Mouse (Mus musculus) heart, embryonic 11.5 days (tissue): ENCODE measurements around the gene Pam. TPM values are rescaled to one million over a fixed set of nuclear protein-coding genes. Genes with fewer than 3 reads are reported as not detected.

ENCODE experiments used
- ATAC-seq: fragments of 200-750 bp; cut with Nextera tagmentation; replicated peaks from 2 replicates; pipeline ENCODE4 v1.8.0; 2017; ENCODE audit warnings: moderate library complexity; ENCODE audit not compliant: insufficient number of reproducible peaks, low FRiP score, low TSS enrichment
- H3K27ac ChIP-seq: fragments of 300-500 bp; sonication (generic); 2 replicates; pipeline ENCODE4 v1.5.1; 2014; ENCODE audit warnings: mild to moderate bottlenecking, low read depth, low read length
- H3K27me3 ChIP-seq: fragments of 300-500 bp; sonication (generic); 2 replicates; pipeline ENCODE4 v1.6.1; 2014; ENCODE audit warnings: mild to moderate bottlenecking, low read length, mixed read lengths; ENCODE audit not compliant: control insufficient read depth, insufficient read depth
- H3K36me3 ChIP-seq: fragments of 300-500 bp; sonication (generic); 2 replicates; pipeline ENCODE4 v1.6.1; 2014; ENCODE audit warnings: mild to moderate bottlenecking, low read length, moderate library complexity, mixed read lengths; ENCODE audit not compliant: control insufficient read depth, insufficient read depth
- H3K4me1 ChIP-seq: fragments of 300-500 bp; sonication (generic); 2 replicates; pipeline ENCODE4 v1.6.1; 2014; ENCODE audit warnings: low read length; ENCODE audit not compliant: control insufficient read depth, insufficient read depth
- H3K4me2 ChIP-seq: fragments of 300-500 bp; sonication (generic); 2 replicates; pipeline ENCODE4 v1.6.1; 2014; ENCODE audit warnings: mild to moderate bottlenecking, moderate library complexity
- H3K4me3 ChIP-seq: fragments of 300-500 bp; sonication (generic); 2 replicates; pipeline ENCODE4 v1.5.1; 2014; ENCODE audit warnings: low read depth, low read length
- H3K9ac ChIP-seq: fragments of 300-500 bp; sonication (generic); 2 replicates; pipeline ENCODE4 v1.6.1; 2014; ENCODE audit warnings: mild to moderate bottlenecking, low read depth, low read length, moderate library complexity
- H3K9me3 ChIP-seq: fragments of 300-500 bp; sonication (generic); replicated peaks from 2 replicates; pipeline ENCODE4 v1.6.1; 2016; ENCODE audit warnings: low read length; ENCODE audit not compliant: control insufficient read depth
- WGBS: fragments of 180-500 bp; shearing (Covaris S2); extraction: QIAGEN DNeasy Blood & Tissue Kit; methylation state at CpG from one replicate; pipeline ENCODE4 v1.1.7; 2014; ENCODE audit not compliant: insufficient replicate concordance; 5-methylcytosine and 5-hydroxymethylcytosine counted together
- polyA plus RNA-seq: library from polyadenylated mRNA; unstranded; fragments of >200 nt; fragmentation: Nextera tagmentation; extraction: Ambion mirVana; gene quantifications from 2 replicates; pipeline ENCODE4 v1.2.1, GENCODE M21; 2014

Pam gene
- polyA plus RNA-seq, 1 experiment from 2014 or later: 317 TPM

DNA sequence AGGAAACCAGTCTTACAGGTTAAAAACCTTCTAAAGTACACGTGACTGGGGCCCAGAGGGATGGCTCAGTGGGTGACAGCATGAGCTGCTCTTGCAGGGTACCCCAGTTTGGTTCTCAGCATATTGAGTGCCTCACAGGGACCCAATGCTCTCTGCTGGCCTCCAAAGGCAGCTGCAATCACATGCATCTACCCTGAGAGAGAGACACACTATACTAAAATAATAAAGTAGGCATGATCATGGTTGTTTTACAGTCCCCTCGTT lies 178.5 kb downstream of the Pam start:
- no peak for ATAC-seq
- WGBS: 82% methylated on average over 2 of the region's 2 CpGs
- no peak overlapping the region for H3K4me3 ChIP-seq

DNA sequence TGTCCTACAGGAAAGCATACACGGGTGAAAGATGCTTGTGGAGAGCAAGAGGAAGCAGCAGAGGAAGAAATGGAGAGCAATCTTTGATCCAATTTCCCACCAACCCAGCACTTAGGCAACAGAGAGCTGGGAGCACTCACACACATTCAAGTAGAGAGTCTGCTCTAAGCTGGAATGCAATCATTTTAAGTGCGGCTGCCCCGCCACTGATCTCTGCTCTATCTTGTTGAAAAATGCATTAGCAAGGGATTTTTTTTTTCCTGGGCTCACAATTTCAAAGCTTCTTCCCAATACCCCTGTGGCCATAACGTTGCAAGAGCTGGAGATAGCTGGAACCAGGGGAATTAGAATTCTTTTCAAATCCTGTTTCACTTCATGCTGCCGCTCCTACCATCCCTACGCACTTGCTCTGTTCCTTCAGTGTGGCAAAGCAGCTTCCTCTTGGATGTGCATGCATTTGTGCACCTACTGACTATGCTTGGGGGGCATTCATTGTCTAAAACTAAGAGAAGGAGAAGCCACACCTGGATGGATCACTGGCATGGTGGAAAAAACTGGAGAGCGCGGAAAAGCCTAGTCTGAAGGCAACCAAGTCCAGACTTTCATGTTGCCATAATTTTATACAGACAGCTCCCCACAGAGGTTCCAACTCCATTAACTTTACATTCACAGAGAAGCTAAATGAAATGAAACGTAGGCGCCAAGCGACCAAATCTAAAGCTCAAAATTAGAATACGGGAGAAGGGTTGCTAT lies 179.1 kb downstream of the Pam start:
- no peak for ATAC-seq
- Histone ChIP-seq H3K4me1 (no peaks in the 10 kb centered on the region), H3K9ac (no peak overlapping the region), H3K36me3 (peaks cover 3% of the 10 kb centered on the region; the same call in 1 of the 2 replicates), H3K4me3 (no peak overlapping the region), H3K4me2 (no peak overlapping the region), H3K9me3 (no peaks in the 10 kb centered on the region), H3K27ac (no peak overlapping the region), H3K27me3 (no peaks in the 10 kb centered on the region)
- WGBS: 76% methylated on average over 12 of the region's 12 CpGs

More for the DNA sequence above, 178.5 kb downstream of the Pam start:
- no peaks in the 10 kb centered on the region; the same call in 1 of the 2 replicates for H3K4me1 ChIP-seq
- H3K27me3 ChIP-seq: no peaks in the 10 kb centered on the region
- peaks cover 3% of the 10 kb centered on the region; the same call in 1 of the 2 replicates for H3K36me3 ChIP-seq
- H3K27ac ChIP-seq: no peak overlapping the region
- no peak overlapping the region for H3K9ac ChIP-seq
- H3K4me2 ChIP-seq: no peak overlapping the region
- no peaks in the 10 kb centered on the region for H3K9me3 ChIP-seq

DNA sequence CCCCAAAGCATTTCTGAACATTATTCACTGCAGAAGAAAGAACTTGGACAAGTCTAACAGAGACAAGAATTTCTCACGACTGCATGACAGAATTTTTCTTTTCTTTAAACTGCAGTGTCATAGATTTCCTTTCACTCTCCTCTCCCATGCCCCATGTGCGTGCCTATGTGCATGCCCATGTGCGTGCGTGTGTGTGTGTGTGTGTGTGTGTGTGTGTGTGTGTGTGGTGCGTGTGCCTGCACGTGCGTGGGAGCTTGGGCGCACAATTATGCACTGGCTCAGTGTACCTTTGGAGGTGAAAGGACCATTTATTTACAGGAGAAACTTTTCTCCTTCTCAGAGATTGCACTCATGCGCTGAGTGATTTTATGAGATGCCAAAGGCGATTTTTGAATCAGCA lies 179.7 kb downstream of the Pam start:
- Histone ChIP-seq H3K4me3 (no peak overlapping the region), H3K27me3 (no peaks in the 10 kb centered on the region), H3K4me2 (no peak overlapping the region), H3K4me1 (no peaks in the 10 kb centered on the region), H3K36me3 (peaks cover 3% of the 10 kb centered on the region; the same call in 1 of the 2 replicates), H3K9me3 (no peaks in the 10 kb centered on the region), H3K27ac (no peak overlapping the region), H3K9ac (no peak overlapping the region)
- no peak for ATAC-seq
- WGBS: 88% methylated on average over 10 of the region's 10 CpGs

DNA sequence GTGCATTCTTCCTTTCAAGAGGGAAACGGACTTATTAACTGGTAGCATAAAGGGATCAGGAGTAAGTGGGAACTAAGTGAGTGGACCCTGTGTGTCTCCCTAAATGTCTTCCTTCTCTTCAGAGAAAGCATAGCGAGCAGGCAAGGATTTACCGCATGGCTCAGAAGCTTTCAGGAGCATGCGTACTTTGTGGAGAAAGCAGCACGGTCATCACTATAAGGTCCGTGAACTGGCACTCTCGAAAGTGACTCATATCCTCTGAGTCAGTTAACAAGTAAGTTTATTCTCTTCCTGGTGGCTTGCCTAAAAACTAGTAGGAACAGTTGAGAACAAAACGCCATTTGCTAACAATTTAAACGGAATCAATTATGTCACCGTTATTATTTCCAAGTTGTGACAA lies 184.6 kb downstream of the Pam start:
- H3K4me3 ChIP-seq: no peak overlapping the region
- H3K9me3 ChIP-seq: no peaks in the 10 kb centered on the region
- no peaks in the 10 kb centered on the region; the same call in 1 of the 2 replicates for H3K36me3 ChIP-seq
- H3K27ac ChIP-seq: no peak overlapping the region
- ATAC-seq: no peak
- H3K27me3 ChIP-seq: no peaks in the 10 kb centered on the region
- H3K4me1 ChIP-seq: no peaks in the 10 kb centered on the region
- no peak overlapping the region for H3K4me2 ChIP-seq
- 77% methylated on average over 10 of the region's 10 CpGs for WGBS
- H3K9ac ChIP-seq: no peak overlapping the region

DNA sequence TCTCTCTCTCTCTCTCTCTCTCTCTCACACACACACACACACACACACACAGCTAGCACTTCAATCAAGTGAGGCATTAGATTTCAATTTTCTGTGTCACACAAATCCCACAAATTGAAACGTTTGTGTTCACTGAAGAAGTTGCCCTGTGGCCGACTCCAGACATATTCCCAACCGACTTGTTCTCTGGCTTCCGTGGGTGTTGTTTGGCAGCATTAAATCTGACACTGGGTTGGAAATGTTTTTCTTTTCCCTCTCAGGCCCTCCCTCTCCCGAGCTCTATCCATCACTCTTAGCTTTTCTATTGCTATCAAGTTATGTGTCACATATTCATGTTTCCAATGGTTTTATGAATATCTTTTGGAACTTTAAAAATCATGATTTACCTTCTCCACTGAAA lies 185.9 kb downstream of the Pam start:
- Histone ChIP-seq H3K4me3 (no peak overlapping the region), H3K36me3 (no peaks in the 10 kb centered on the region; the same call in 1 of the 2 replicates), H3K4me1 (no peaks in the 10 kb centered on the region), H3K27ac (no peak overlapping the region), H3K4me2 (no peak overlapping the region), H3K9me3 (no peaks in the 10 kb centered on the region), H3K9ac (no peak overlapping the region), H3K27me3 (no peaks in the 10 kb centered on the region)
- WGBS: 62% methylated on average over 5 of the region's 5 CpGs
- no peak for ATAC-seq

DNA sequence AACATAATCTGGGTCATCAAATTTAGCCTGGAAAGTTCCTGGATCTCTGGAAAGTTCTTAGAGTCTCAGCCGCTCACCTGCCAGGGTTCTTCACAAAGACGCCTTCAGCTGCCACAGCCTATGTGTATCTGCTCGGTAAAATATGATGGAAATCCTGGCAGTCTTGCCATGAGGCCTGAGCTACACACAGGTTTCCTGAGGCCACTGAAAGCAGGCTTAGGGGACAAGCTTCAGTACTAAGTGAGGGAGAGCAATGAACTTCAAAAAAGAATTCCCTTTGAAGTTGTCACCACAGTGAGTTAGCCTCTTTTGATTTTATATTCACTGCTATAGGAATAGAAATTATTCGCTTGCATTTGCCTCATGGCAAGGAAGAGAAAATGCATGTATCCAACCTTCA lies 186.7 kb downstream of the Pam start:
- Histone ChIP-seq H3K27me3 (no peaks in the 10 kb centered on the region), H3K9ac (no peak overlapping the region), H3K36me3 (no peaks in the 10 kb centered on the region; the same call in 1 of the 2 replicates), H3K4me3 (no peak overlapping the region), H3K27ac (no peak overlapping the region), H3K4me2 (no peak overlapping the region), H3K9me3 (no peaks in the 10 kb centered on the region), H3K4me1 (no peaks in the 10 kb centered on the region)
- 85% methylated on average over 4 of the region's 4 CpGs for WGBS
- no peak for ATAC-seq

DNA sequence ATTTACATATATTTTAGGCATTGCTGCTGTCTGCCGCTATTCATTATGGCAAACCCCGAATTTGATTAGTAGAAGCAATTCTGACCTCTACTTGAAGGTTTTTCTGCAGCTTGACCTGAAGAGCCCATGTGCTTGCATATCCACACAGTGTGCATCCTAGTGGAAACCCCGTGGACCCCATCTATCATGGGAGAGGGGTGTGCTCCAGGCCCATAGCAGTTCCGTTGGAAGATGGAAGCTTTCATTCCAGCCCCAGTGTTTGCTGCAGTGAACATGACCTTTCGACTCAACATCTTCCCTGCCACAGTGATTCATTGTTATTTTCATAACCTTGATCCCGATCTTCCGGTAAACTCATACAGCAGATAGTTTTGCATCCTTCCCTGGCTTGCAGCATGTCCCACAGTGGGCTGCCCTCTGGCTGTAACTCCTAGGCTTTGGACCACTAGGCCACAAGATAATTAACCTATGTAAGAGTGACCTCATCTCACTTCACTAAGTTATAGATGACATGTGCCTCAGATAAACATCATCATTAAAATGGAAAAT lies 191.5 kb downstream of the Pam start:
- Histone ChIP-seq H3K4me1 (no peaks in the 10 kb centered on the region), H3K4me2 (no peak overlapping the region), H3K4me3 (no peak overlapping the region), H3K9me3 (no peaks in the 10 kb centered on the region), H3K27ac (no peak overlapping the region), H3K36me3 (no peaks in the 10 kb centered on the region), H3K9ac (no peak overlapping the region), H3K27me3 (no peaks in the 10 kb centered on the region)
- ATAC-seq: no peak
- 78% methylated on average over 7 of the region's 7 CpGs for WGBS

DNA sequence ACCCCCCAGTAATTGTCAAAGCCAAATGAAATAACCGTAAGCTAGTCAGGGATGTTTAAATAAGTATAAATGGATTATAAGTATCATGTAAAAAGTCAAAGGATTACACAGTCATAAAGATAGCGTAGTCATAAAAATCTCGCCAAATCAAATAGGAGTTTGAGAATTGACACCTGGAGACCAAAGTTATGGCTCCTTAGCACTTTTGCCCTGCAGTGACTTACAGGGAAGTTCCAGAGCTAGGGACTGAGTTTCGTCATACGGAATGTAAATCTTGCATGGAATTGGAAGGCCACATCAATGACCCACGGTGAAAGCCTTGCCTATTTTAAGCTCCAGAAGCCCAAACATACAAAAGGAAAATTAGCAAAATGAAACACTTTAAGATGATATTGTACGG lies 192.6 kb downstream of the Pam start:
- Histone ChIP-seq H3K9me3 (no peaks in the 10 kb centered on the region), H3K4me2 (no peak overlapping the region), H3K27ac (no peak overlapping the region), H3K4me3 (no peak overlapping the region), H3K4me1 (no peaks in the 10 kb centered on the region), H3K36me3 (no peaks in the 10 kb centered on the region), H3K9ac (no peak overlapping the region), H3K27me3 (no peaks in the 10 kb centered on the region)
- 86% methylated on average over 7 of the region's 7 CpGs for WGBS
- no peak for ATAC-seq

DNA sequence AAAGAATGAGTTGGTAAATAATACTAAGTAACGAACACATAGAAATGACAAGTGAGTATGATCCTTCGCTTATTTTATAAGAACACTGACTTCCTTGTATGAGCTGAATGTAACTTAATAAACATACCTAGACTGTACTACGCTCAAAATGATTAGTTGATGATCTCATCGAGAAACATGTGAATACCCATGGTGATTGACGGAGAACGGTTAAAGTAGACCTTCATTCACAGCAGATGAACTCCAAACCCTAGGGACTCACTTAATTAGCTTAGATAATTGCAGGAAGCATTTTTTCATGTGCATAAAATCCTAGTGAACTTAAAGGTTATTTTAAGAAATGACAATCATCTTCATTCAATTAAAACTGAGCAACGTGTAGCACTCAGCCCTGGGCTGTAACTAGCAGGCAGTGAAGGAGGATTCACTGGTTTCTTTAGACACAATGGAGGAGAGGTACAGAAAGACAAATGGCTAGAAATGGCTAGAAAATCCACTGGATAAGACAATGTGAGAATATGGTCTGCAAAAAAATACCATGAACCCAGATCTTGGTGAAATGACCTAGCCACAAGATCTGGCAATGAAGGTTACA lies 194.8 kb downstream of the Pam start:
- H3K36me3 ChIP-seq: no peaks in the 10 kb centered on the region
- H3K9me3 ChIP-seq: no peaks in the 10 kb centered on the region
- no peaks in the 10 kb centered on the region for H3K27me3 ChIP-seq
- WGBS: 79% methylated on average over 7 of the region's 7 CpGs
- H3K4me2 ChIP-seq: no peak overlapping the region
- H3K4me3 ChIP-seq: no peak overlapping the region
- no peak overlapping the region for H3K9ac ChIP-seq
- no peaks in the 10 kb centered on the region for H3K4me1 ChIP-seq
- no peak overlapping the region for H3K27ac ChIP-seq
- no peak for ATAC-seq
